Mouse (Mus musculus) G1E (cell line): ENCODE results near the gene Gm6793.

Experiments
- CTCF ChIP-seq: IDR thresholded peaks from 2 replicates; pipeline ENCODE4 v1.5.1; 2012; ENCODE audit warnings: low read depth, low read length, inconsistent platforms, mixed read lengths
- GATA1 ChIP-seq: IDR thresholded peaks from 2 replicates; pipeline ENCODE4 v1.6.1; 2012; ENCODE audit warnings: borderline replicate concordance, low read length, inconsistent platforms, mixed read lengths
- GATA2 ChIP-seq: IDR thresholded peaks from 2 replicates; pipeline ENCODE4 v1.6.1; 2012; ENCODE audit warnings: low read depth, low read length, inconsistent platforms, borderline replicate concordance
- POLR2AphosphoS5 ChIP-seq: IDR thresholded peaks from 2 replicates; pipeline ENCODE4 v1.6.1; 2012; ENCODE audit warnings: low read depth, low read length, inconsistent platforms; ENCODE audit not compliant: insufficient replicate concordance
- TAL1 ChIP-seq: conservative IDR thresholded peaks from 2 replicates; pipeline ENCODE4 v1.6.1; 2012; ENCODE audit warnings: low read depth, low read length, inconsistent platforms, mixed read lengths

DNA sequence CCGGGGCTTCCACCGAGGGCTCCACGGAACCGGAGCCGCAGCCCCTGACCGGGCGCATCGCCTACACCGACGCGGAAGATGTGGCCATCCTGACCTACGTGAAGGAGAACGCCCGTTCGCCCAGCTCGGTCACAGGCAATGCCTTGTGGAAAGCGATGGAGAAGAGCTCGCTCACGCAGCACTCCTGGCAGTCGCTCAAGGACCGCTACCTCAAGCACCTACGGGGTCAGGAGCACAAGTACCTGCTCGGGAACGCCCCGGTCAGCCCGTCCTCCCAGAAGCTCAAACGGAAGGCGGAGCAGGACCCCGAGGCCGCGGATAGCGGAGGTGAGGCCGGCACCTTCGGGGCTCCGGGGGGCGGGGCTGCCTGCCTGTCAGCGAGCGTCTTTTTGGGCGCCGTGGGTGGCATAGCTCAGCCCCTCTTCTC, 3.0 kb downstream of the Gm6793 start:
- no peak for TF ChIP-seq CTCF
- TF ChIP-seq GATA2 = no peak
- TF ChIP-seq GATA1 = no peak
- no peak for TF ChIP-seq TAL1
- no peak for TF ChIP-seq POLR2AphosphoS5
